Mouse (Mus musculus): ENCODE results near the gene Nol3. TPM values are rescaled to one million over a fixed set of nuclear protein-coding genes. Genes with fewer than 3 reads are reported as not detected.

The Nol3 gene
- polyA plus RNA-seq, 1 experiment from 2014 or later: 2.8 TPM

GRCm38 (mm10) chr8:105303874-105304273 lies 27.9 kb downstream of the Nol3 start:
- H3K9ac ChIP-seq (replicated peaks; ENCODE audit: low read depth, low read length): no peak overlapping the region
- peaks cover 37% of the 10 kb centered on the region for H3K36me3 ChIP-seq (ENCODE audit: control insufficient read depth, insufficient read depth)
- no peak overlapping the region for H3K27ac ChIP-seq (ENCODE audit: low read length)
- 86% methylated on average over 9 of the region's 9 CpGs for WGBS
- no peak overlapping the region for H3K4me2 ChIP-seq (ENCODE audit: low read length)
- H3K27me3 ChIP-seq (replicated peaks; ENCODE audit: control insufficient read depth, insufficient read depth, low read length): no peaks in the 10 kb centered on the region
- H3K4me3 ChIP-seq (replicated peaks; ENCODE audit: low read length): no peak overlapping the region
- no peaks in the 10 kb centered on the region for H3K9me3 ChIP-seq (ENCODE audit: control insufficient read depth, low read length)
- ATAC-seq: no peak
- peaks cover 15% of the 10 kb centered on the region for H3K4me1 ChIP-seq (replicated peaks; ENCODE audit: control insufficient read depth, insufficient read depth, low read length)

DNA sequence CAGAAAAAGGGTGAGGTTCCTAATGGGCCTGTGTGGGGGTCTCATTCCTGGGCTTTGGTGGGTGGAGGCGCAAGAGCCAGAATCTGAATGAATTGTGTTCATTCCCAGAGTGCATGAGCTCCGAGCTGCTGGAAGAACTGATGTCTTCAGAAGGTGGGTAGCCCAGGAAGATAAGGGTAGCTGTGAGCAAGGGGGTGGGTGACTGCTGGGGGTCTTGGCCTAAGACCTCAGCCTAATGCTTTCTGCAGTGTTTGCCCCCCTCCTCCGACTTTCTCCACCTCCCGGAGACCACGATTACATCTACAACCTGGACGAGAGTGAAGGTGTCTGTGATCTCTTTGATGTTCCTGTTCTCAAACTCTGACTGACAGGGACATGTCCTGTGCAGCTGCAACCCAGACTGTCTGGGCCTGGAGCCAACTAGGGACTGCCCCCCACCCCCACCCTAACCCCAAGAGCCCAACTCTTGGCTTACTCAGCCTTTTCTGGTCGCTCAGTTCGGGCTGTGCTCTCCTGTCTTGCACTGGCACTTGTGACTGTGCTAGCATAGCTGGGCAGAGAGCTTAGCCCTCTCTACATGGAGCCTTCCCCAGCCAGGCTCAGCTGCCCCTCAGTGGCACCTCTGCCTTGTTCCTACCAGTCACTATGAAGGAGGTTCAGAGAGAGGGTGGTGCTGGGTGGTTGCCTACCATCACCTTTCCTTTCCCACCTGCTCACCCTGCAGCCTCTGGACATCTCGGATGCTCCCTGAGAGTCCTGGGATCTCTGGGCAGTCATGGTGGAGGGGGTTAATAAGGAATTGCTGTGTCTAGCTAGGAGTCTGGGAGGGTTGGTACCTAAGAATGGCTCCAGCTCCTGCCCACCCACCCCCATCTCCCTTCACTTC lies 28.6 kb downstream of the Nol3 start:
- Histone ChIP-seq H3K4me3 (replicated peaks; ENCODE audit: low read length) (no peak overlapping the region), H3K36me3 (ENCODE audit: control insufficient read depth, insufficient read depth) (peaks cover 37% of the 10 kb centered on the region), H3K9me3 (ENCODE audit: control insufficient read depth, low read length) (no peaks in the 10 kb centered on the region), H3K27ac (ENCODE audit: low read length) (no peak overlapping the region), H3K4me1 (replicated peaks; ENCODE audit: control insufficient read depth, insufficient read depth, low read length) (peaks cover 8% of the 10 kb centered on the region), H3K4me2 (ENCODE audit: low read length) (no peak overlapping the region), H3K27me3 (replicated peaks; ENCODE audit: control insufficient read depth, insufficient read depth, low read length) (no peaks in the 10 kb centered on the region), H3K9ac (replicated peaks; ENCODE audit: low read depth, low read length) (no peak overlapping the region)
- ATAC-seq: peak; percentile 21; the same call in 1 of the 2 replicates
- 68% methylated on average over 9 of the region's 9 CpGs for WGBS

DNA sequence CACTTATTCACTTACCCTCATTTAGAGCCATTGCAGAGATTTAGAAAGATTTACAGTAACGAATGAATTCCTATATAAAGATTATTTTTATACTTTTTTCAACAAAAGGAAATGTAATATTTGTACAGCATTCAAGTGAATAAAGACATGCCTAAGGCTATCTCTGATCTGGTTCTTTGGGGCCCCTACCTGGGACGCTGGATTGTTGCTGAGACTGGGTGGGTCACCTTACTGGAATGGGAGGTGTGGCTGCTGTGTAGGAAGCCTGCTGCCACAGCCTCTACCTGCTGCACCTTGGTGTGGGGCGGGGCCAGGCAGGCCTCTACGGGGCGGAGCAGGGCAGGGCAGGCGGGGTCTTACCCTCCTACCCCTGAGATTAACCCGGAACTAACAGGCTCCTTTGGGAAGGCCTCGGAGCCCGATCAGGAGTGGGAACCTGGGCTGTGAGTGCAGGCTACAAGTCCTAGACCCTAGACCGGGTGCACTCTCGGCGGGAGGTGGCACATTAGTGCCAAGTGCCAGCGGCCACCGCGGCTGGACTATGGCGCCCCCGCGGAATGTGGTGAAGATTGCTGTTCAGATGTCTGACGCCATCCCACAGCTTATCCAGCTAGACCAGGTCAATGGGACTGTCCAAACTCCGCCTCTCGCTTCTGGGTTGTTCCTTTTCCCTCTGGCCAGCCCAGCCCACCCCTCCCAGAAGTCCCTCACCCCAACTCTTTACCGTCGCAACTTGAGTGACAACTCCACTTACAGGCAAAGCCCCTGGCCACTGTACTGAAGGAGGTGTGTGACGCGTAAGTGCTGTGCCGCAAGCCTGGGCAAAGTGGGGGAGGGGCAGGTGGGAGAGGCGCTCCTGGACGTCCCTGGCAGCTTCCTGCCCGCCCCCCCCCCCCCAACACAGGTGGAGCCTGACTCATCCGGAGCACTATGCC lies 29.5 kb downstream of the Nol3 start, which contains the start of gene Elmo3:
Elmo3 (plus strand) TSS at position 391 of the 935 bp plus-strand sequence.
- peak within 1 kb of the TSS; percentile 31 for H3K4me2 ChIP-seq (ENCODE audit: low read length)
- peak; percentile 15; the same call in 1 of the 2 replicates for ATAC-seq
- no peaks in the 10 kb centered on the region for H3K9me3 ChIP-seq (ENCODE audit: control insufficient read depth, low read length)
- H3K27ac ChIP-seq (ENCODE audit: low read length): no peak within 1 kb of the TSS
- H3K9ac ChIP-seq (replicated peaks; ENCODE audit: low read depth, low read length): no peak within 1 kb of the TSS
- H3K4me1 ChIP-seq (replicated peaks; ENCODE audit: control insufficient read depth, insufficient read depth, low read length): peaks cover 8% of the 10 kb centered on the region
- H3K4me3 ChIP-seq (replicated peaks; ENCODE audit: low read length): no peak within 1 kb of the TSS; the same call in 1 of the 2 replicates
- WGBS: 7% methylated on average over 30 of the region's 30 CpGs
- no peaks in the 10 kb centered on the region for H3K27me3 ChIP-seq (replicated peaks; ENCODE audit: control insufficient read depth, insufficient read depth, low read length)
- H3K36me3 ChIP-seq (ENCODE audit: control insufficient read depth, insufficient read depth): peaks cover 29% of the 10 kb centered on the region

DNA sequence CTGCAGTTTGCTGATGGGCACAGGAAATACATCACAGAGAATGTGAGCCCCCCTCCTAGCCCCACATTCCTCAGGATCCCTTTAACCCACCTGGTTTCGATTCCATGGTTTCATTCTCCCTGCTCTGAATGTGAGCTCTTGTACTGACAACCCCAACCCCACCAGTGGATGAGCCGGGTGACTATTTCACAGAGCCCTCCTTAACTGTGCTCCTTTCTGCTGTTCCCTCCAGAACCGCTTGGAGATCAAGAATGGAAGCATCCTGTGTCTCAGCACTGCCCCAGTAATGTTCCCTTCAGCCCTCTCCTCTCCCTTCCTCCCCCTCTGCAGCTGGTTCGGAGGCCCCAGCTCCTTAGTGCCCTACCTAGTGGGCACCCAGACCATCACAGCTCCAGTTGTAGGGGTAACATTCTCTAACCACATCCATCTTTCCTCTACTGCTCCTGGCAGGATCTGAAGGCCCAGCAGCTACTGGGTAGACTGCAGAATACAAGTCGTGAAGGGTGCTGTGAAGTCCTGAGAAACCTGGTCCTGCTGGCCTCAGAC lies 30.3 kb downstream of the Nol3 start:
- Histone ChIP-seq H3K27ac (ENCODE audit: low read length) (no peak overlapping the region), H3K4me3 (replicated peaks; ENCODE audit: low read length) (no peak overlapping the region), H3K9ac (replicated peaks; ENCODE audit: low read depth, low read length) (no peak overlapping the region), H3K27me3 (replicated peaks; ENCODE audit: control insufficient read depth, insufficient read depth, low read length) (no peaks in the 10 kb centered on the region), H3K4me2 (ENCODE audit: low read length) (peak overlapping the region; percentile 31), H3K4me1 (replicated peaks; ENCODE audit: control insufficient read depth, insufficient read depth, low read length) (peaks cover 8% of the 10 kb centered on the region), H3K9me3 (ENCODE audit: control insufficient read depth, low read length) (no peaks in the 10 kb centered on the region), H3K36me3 (ENCODE audit: control insufficient read depth, insufficient read depth) (peaks cover 25% of the 10 kb centered on the region)
- peak; percentile 29 for ATAC-seq
- 62% methylated on average over 5 of the region's 5 CpGs for WGBS

DNA sequence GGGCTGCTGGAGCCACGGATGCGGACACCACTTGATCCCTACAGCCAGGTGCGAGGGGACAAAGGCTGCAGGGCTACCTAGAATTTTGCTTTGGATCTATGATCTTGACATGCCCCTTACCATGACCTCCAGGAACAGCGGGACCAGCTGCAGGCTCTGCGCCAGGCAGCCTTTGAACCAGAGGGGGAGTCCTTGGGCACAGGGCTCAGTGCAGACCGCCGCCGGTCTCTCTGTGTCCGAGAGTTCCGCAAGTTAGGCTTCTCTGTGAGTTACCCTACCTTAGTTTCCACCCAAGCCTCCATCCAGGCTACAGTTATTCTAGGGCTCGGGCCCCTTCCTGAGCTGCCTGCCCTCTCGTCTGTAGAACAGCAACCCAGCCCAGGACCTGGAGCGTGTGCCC lies 31.7 kb downstream of the Nol3 start:
- Histone ChIP-seq H3K4me1 (replicated peaks; ENCODE audit: control insufficient read depth, insufficient read depth, low read length) (peaks cover 8% of the 10 kb centered on the region), H3K4me2 (ENCODE audit: low read length) (no peak overlapping the region), H3K4me3 (replicated peaks; ENCODE audit: low read length) (no peak overlapping the region), H3K27me3 (replicated peaks; ENCODE audit: control insufficient read depth, insufficient read depth, low read length) (no peaks in the 10 kb centered on the region), H3K9me3 (ENCODE audit: control insufficient read depth, low read length) (no peaks in the 10 kb centered on the region), H3K27ac (ENCODE audit: low read length) (no peak overlapping the region), H3K9ac (replicated peaks; ENCODE audit: low read depth, low read length) (no peak overlapping the region), H3K36me3 (ENCODE audit: control insufficient read depth, insufficient read depth) (peaks cover 19% of the 10 kb centered on the region)
- WGBS: 94% methylated on average over 13 of the region's 13 CpGs
- no peak for ATAC-seq

DNA sequence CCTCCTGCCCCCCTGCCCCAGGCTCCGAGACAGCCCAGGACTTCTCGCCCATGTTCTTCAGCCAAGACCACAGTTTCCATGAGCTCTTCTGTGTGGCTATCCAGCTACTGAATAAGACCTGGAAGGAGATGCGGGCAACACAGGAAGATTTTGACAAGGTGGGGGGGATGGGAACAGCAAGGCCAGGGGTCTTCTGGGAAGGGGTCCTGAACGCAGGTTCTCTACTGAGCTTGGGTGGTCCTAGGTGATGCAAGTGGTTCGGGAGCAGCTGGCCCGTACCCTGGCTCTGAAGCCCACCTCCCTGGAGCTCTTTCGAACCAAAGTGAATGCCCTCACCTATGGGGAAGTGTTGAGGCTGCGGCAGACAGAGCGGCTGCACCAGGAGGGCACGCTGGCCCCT lies 32.5 kb downstream of the Nol3 start:
- no peak for ATAC-seq
- no peak overlapping the region for H3K4me2 ChIP-seq (ENCODE audit: low read length)
- H3K4me1 ChIP-seq (replicated peaks; ENCODE audit: control insufficient read depth, insufficient read depth, low read length): peaks cover 8% of the 10 kb centered on the region
- H3K36me3 ChIP-seq (ENCODE audit: control insufficient read depth, insufficient read depth): peaks cover 15% of the 10 kb centered on the region
- WGBS: 91% methylated on average over 10 of the region's 10 CpGs
- H3K4me3 ChIP-seq (replicated peaks; ENCODE audit: low read length): no peak overlapping the region
- no peak overlapping the region for H3K27ac ChIP-seq (ENCODE audit: low read length)
- no peaks in the 10 kb centered on the region for H3K27me3 ChIP-seq (replicated peaks; ENCODE audit: control insufficient read depth, insufficient read depth, low read length)
- no peaks in the 10 kb centered on the region for H3K9me3 ChIP-seq (ENCODE audit: control insufficient read depth, low read length)
- H3K9ac ChIP-seq (replicated peaks; ENCODE audit: low read depth, low read length): no peak overlapping the region

DNA sequence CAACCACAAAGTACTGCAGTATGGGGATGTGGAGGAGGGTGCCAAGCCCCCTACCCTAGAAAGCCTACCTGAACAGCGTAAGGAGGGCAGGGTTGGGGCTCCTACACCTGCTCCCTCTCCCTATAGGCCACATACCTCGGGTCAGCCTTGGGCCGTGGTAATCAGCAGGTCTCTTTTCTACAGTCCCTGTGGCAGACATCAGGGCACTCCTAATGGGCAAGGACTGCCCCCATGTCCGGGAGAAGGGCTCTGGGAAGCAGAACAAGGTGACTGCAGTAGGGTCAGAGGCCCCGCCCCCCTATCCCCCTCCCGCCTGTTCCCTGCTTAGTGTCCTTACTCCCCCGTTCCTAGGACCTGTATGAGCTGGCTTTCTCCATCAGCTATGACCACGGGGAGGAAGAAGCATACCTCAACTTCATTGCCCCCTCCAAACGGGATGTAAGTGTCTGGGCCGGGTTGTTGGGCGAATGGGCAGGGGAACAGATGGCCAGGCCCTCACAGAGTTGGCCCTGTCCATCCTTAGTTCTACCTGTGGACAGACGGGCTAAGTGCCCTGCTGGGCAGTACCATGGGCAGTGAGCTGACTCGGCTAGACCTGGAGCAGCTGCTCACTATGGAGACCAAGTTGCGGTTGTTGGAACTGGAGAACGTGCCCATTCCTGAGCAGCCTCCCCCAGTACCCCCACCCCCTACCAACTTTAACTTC lies 33.4 kb downstream of the Nol3 start:
- 85% methylated on average over 15 of the region's 15 CpGs for WGBS
- Histone ChIP-seq H3K9ac (replicated peaks; ENCODE audit: low read depth, low read length) (no peak overlapping the region), H3K36me3 (ENCODE audit: control insufficient read depth, insufficient read depth) (peaks cover 11% of the 10 kb centered on the region), H3K27me3 (replicated peaks; ENCODE audit: control insufficient read depth, insufficient read depth, low read length) (no peaks in the 10 kb centered on the region), H3K4me2 (ENCODE audit: low read length) (no peak overlapping the region), H3K9me3 (ENCODE audit: control insufficient read depth, low read length) (no peaks in the 10 kb centered on the region), H3K4me3 (replicated peaks; ENCODE audit: low read length) (no peak overlapping the region), H3K4me1 (replicated peaks; ENCODE audit: control insufficient read depth, insufficient read depth, low read length) (peaks cover 8% of the 10 kb centered on the region), H3K27ac (ENCODE audit: low read length) (no peak overlapping the region)
- no peak for ATAC-seq

GRCm38 (mm10) chr8:105310118-105310517 lies 34.2 kb downstream of the Nol3 start:
- H3K9me3 ChIP-seq (ENCODE audit: control insufficient read depth, low read length): no peaks in the 10 kb centered on the region
- no peak overlapping the region for H3K27ac ChIP-seq (ENCODE audit: low read length)
- H3K27me3 ChIP-seq (replicated peaks; ENCODE audit: control insufficient read depth, insufficient read depth, low read length): no peaks in the 10 kb centered on the region
- WGBS: 88% methylated on average over 8 of the region's 8 CpGs
- peaks cover 11% of the 10 kb centered on the region for H3K36me3 ChIP-seq (ENCODE audit: control insufficient read depth, insufficient read depth)
- H3K4me2 ChIP-seq (ENCODE audit: low read length): no peak overlapping the region
- no peak for ATAC-seq
- peaks cover 8% of the 10 kb centered on the region for H3K4me1 ChIP-seq (replicated peaks; ENCODE audit: control insufficient read depth, insufficient read depth, low read length)
- H3K9ac ChIP-seq (replicated peaks; ENCODE audit: low read depth, low read length): no peak overlapping the region
- H3K4me3 ChIP-seq (replicated peaks; ENCODE audit: low read length): no peak overlapping the region
